Mouse (Mus musculus): ENCODE data around the gene Cep295. TPM values are rescaled to one million over a fixed set of nuclear protein-coding genes. Genes with fewer than 3 reads are reported as not detected.
"Not testable (repeated sequence)": the region's sequence is repeated elsewhere in the genome, so short reads cannot be mapped to it uniquely, and the experiment has no call there.

The Cep295 gene
- polyA plus RNA-seq, 1 experiment from 2014 or later: 25.2 TPM

GRCm38 (mm10) chr9:15318170-15318742 lies 39.3 kb downstream of the Cep295 start:
- H3K27ac ChIP-seq: no peak overlapping the region
- H3K9me3 ChIP-seq: no peaks in the 10 kb centered on the region
- H3K27me3 ChIP-seq: no peaks in the 10 kb centered on the region
- H3K4me3 ChIP-seq: no peak overlapping the region
- H3K9ac ChIP-seq: no peak overlapping the region
- no peak overlapping the region for H3K4me2 ChIP-seq (replicated peaks)
- ATAC-seq (ENCODE audit: insufficient number of reproducible peaks, insufficient read depth, low FRiP score, low TSS enrichment): no peak
- WGBS: 83% methylated on average over 2 of the region's 2 CpGs
- H3K4me1 ChIP-seq: no peaks in the 10 kb centered on the region
- peaks cover 58% of the 10 kb centered on the region for H3K36me3 ChIP-seq

GRCm38 (mm10) chr9:15317223-15318169 lies 40.1 kb downstream of the Cep295 start:
- H3K4me2 ChIP-seq (replicated peaks): no peak overlapping the region
- H3K27me3 ChIP-seq: no peaks in the 10 kb centered on the region
- no peaks in the 10 kb centered on the region for H3K9me3 ChIP-seq
- no peak overlapping the region for H3K27ac ChIP-seq
- H3K9ac ChIP-seq: no peak overlapping the region
- H3K36me3 ChIP-seq: peaks cover 57% of the 10 kb centered on the region
- ATAC-seq (ENCODE audit: insufficient number of reproducible peaks, insufficient read depth, low FRiP score, low TSS enrichment): no peak
- no peak overlapping the region for H3K4me3 ChIP-seq
- WGBS: 54% methylated on average over 5 of the region's 5 CpGs
- H3K4me1 ChIP-seq: no peaks in the 10 kb centered on the region

- H3K27ac ChIP-seq; ATAC-seq (ENCODE audit: insufficient number of reproducible peaks, insufficient read depth, low FRiP score, low TSS enrichment); H3K4me1 ChIP-seq; H3K4me2 ChIP-seq (replicated peaks); H3K27me3 ChIP-seq; H3K9ac ChIP-seq; H3K9me3 ChIP-seq; H3K4me3 ChIP-seq: not testable (repeated sequence)
- WGBS: 100% methylated on average over 2 of the region's 2 CpGs
- peaks cover 58% of the 10 kb centered on the region for H3K36me3 ChIP-seq
Measured at GRCm38 (mm10) chr9:15316296-15316695, 41.3 kb downstream of the Cep295 start.

GRCm38 (mm10) chr9:15314619-15315018 lies 43.0 kb downstream of the Cep295 start:
- Histone ChIP-seq H3K4me2 (replicated peaks) (no peak overlapping the region), H3K9ac (no peak overlapping the region), H3K9me3 (no peaks in the 10 kb centered on the region), H3K27me3 (no peaks in the 10 kb centered on the region), H3K4me1 (no peaks in the 10 kb centered on the region), H3K36me3 (peaks cover 72% of the 10 kb centered on the region), H3K27ac (no peak overlapping the region), H3K4me3 (no peak overlapping the region)
- 98% methylated on average over 1 of the region's 1 CpGs for WGBS
- no peak for ATAC-seq (ENCODE audit: insufficient number of reproducible peaks, insufficient read depth, low FRiP score, low TSS enrichment)

GRCm38 (mm10) chr9:15313633-15314032 lies 44.0 kb downstream of the Cep295 start:
- Histone ChIP-seq H3K4me2 (replicated peaks) (no peak overlapping the region), H3K4me1 (peaks cover 7% of the 10 kb centered on the region), H3K9me3 (no peaks in the 10 kb centered on the region), H3K27me3 (no peaks in the 10 kb centered on the region), H3K36me3 (peaks cover 81% of the 10 kb centered on the region), H3K27ac (no peak overlapping the region), H3K9ac (no peak overlapping the region), H3K4me3 (no peak overlapping the region)
- 90% methylated on average over 5 of the region's 5 CpGs for WGBS
- ATAC-seq (ENCODE audit: insufficient number of reproducible peaks, insufficient read depth, low FRiP score, low TSS enrichment): no peak

GRCm38 (mm10) chr9:15312054-15312735 lies 45.4 kb downstream of the Cep295 start:
- 85% methylated on average over 2 of the region's 2 CpGs for WGBS
- H3K9ac ChIP-seq: no peak overlapping the region
- no peak overlapping the region for H3K4me3 ChIP-seq
- no peak overlapping the region for H3K27ac ChIP-seq
- H3K36me3 ChIP-seq: peaks cover 76% of the 10 kb centered on the region
- ATAC-seq (ENCODE audit: insufficient number of reproducible peaks, insufficient read depth, low FRiP score, low TSS enrichment): no peak
- peaks cover 18% of the 10 kb centered on the region for H3K4me1 ChIP-seq
- no peak overlapping the region for H3K4me2 ChIP-seq (replicated peaks)
- H3K27me3 ChIP-seq: no peaks in the 10 kb centered on the region
- no peaks in the 10 kb centered on the region for H3K9me3 ChIP-seq

GRCm38 (mm10) chr9:15310179-15310578 lies 47.4 kb downstream of the Cep295 start:
- peaks cover 62% of the 10 kb centered on the region for H3K36me3 ChIP-seq
- peaks cover 20% of the 10 kb centered on the region for H3K4me1 ChIP-seq
- H3K27me3 ChIP-seq: no peaks in the 10 kb centered on the region
- no peak overlapping the region for H3K4me3 ChIP-seq
- H3K27ac ChIP-seq: no peak overlapping the region
- WGBS: 96% methylated on average over 1 of the region's 1 CpGs
- H3K9me3 ChIP-seq: no peaks in the 10 kb centered on the region
- no peak overlapping the region for H3K4me2 ChIP-seq (replicated peaks)
- no peak for ATAC-seq (ENCODE audit: insufficient number of reproducible peaks, insufficient read depth, low FRiP score, low TSS enrichment)
- H3K9ac ChIP-seq: no peak overlapping the region

- H3K36me3 ChIP-seq: peaks cover 54% of the 10 kb centered on the region
- no peak for ATAC-seq (ENCODE audit: insufficient number of reproducible peaks, insufficient read depth, low FRiP score, low TSS enrichment)
- no peak overlapping the region for H3K4me3 ChIP-seq
Measured at GRCm38 (mm10) chr9:15309425-15309824, 48.2 kb downstream of the Cep295 start.

GRCm38 (mm10) chr9:15308254-15308653 lies 49.3 kb downstream of the Cep295 start:
- ATAC-seq (ENCODE audit: insufficient number of reproducible peaks, insufficient read depth, low FRiP score, low TSS enrichment): no peak
- H3K36me3 ChIP-seq: peaks cover 43% of the 10 kb centered on the region
- H3K9ac ChIP-seq: no peak overlapping the region
- peak overlapping the region; percentile 79 for H3K4me2 ChIP-seq (replicated peaks)
- H3K4me1 ChIP-seq: peaks cover 20% of the 10 kb centered on the region
- no peak overlapping the region for H3K4me3 ChIP-seq
- no peaks in the 10 kb centered on the region for H3K27me3 ChIP-seq
- H3K9me3 ChIP-seq: no peaks in the 10 kb centered on the region
- 52% methylated on average over 2 of the region's 2 CpGs for WGBS
- H3K27ac ChIP-seq: no peak overlapping the region

More at GRCm38 (mm10) chr9:15309425-15309824, 48.2 kb downstream of the Cep295 start:
- Histone ChIP-seq H3K9ac (no peak overlapping the region), H3K27me3 (no peaks in the 10 kb centered on the region), H3K4me2 (replicated peaks) (peak overlapping the region; percentile 14; the same call in 1 of the 2 replicates), H3K4me1 (peaks cover 20% of the 10 kb centered on the region), H3K9me3 (no peaks in the 10 kb centered on the region), H3K27ac (no peak overlapping the region)
- WGBS: 69% methylated on average over 4 of the region's 4 CpGs

GRCm38 (mm10) chr9:15307257-15307656 lies 50.3 kb downstream of the Cep295 start:
- Histone ChIP-seq H3K4me1 (peaks cover 20% of the 10 kb centered on the region), H3K4me2 (replicated peaks) (peak overlapping the region; percentile 79), H3K9ac (peak overlapping the region; percentile 95), H3K27ac (no peak overlapping the region), H3K4me3 (peak overlapping the region; percentile 80), H3K9me3 (no peaks in the 10 kb centered on the region), H3K36me3 (peaks cover 36% of the 10 kb centered on the region), H3K27me3 (no peaks in the 10 kb centered on the region)
- WGBS: 6% methylated on average over 6 of the region's 6 CpGs
- ATAC-seq (ENCODE audit: insufficient number of reproducible peaks, insufficient read depth, low FRiP score, low TSS enrichment): no peak

- Histone ChIP-seq H3K4me1 (peaks cover 20% of the 10 kb centered on the region), H3K4me2 (replicated peaks) (peak within 1 kb of the TSS; percentile 79), H3K4me3 (peak within 1 kb of the TSS; percentile 80), H3K9ac (peak within 1 kb of the TSS; percentile 95), H3K27ac (peak within 1 kb of the TSS; percentile 93), H3K36me3 (peaks cover 29% of the 10 kb centered on the region), H3K9me3 (no peaks in the 10 kb centered on the region), H3K27me3 (no peaks in the 10 kb centered on the region)
- WGBS: under 1% methylated on average over 35 of the region's 35 CpGs
- peak; percentile 80 for ATAC-seq (ENCODE audit: insufficient number of reproducible peaks, insufficient read depth, low FRiP score, low TSS enrichment)
Measured at GRCm38 (mm10) chr9:15306398-15307119, 51.0 kb downstream of the Cep295 start, which contains the start of gene 4931406C07Rik. Gene 4931406C07Rik (minus strand): TSS chr9:15306448.
